20 mouse cellular contexts compared by ENCODE assay signal in genomic region chr7:49052871-49053618, GRCm38 (mm10).
DNase-seq lines count a peak whose midpoint lies in the region; ATAC-seq lines count a peak whose summit lies in the region.
"Had no signal": no experiment of that assay in that cellular context is flagged by ENCODE, and none has a peak within 500 bp of the region (broad histone marks: within the 10 kb centered on the region; RNA-seq: fewer than 3 reads in every experiment).

No protein-coding gene starts in this region.

- H3K4me1 ChIP-seq in embryonic facial prominence, embryonic 10.5 days: peaks cover 34% of the 10 kb centered on the region
- H3K4me1 ChIP-seq in hindbrain, embryonic 13.5 days (replicated peaks): peaks cover 75% of the 10 kb centered on the region
- peaks cover 64% of the 10 kb centered on the region for H3K4me1 ChIP-seq in neural tube, embryonic 12.5 days

- H3K27me3 ChIP-seq in embryonic facial prominence, embryonic 10.5 days (replicated peaks; ENCODE audit: low read depth, poor library complexity, severe bottlenecking): peaks cover 25% of the 10 kb centered on the region; the same call in 1 of the 2 replicates
- no peaks in the 10 kb centered on the region for H3K27me3 ChIP-seq in hindbrain, embryonic 13.5 days
- no peaks in the 10 kb centered on the region for H3K27me3 ChIP-seq in neural tube, embryonic 12.5 days (replicated peaks)
- H3K27me3 ChIP-seq: heart, embryonic 12.5 days had no signal

- H3K9ac ChIP-seq in hindbrain, embryonic 13.5 days: peak overlapping the region; percentile 24; the same call in 1 of the 2 replicates
- H3K9ac ChIP-seq in neural tube, embryonic 12.5 days: no peak overlapping the region
- H3K9ac ChIP-seq: embryonic facial prominence, embryonic 13.5 days; heart, embryonic 12.5 days; limb, embryonic 15.5 days had no signal

- H3K36me3 ChIP-seq in embryonic facial prominence, embryonic 10.5 days (replicated peaks): no peaks in the 10 kb centered on the region
- H3K36me3 ChIP-seq in hindbrain, embryonic 13.5 days: no peaks in the 10 kb centered on the region
- H3K36me3 ChIP-seq in neural tube, embryonic 12.5 days: no peaks in the 10 kb centered on the region
- H3K36me3 ChIP-seq: embryonic facial prominence, embryonic 13.5 days; heart, embryonic 12.5 days; limb, embryonic 15.5 days had no signal

- ATAC-seq in hindbrain, embryonic 13.5 days (ENCODE audit: low FRiP score): peak; percentile 50
- ATAC-seq in neural tube, embryonic 12.5 days (ENCODE audit: low FRiP score, low read depth): peak; percentile 83
- ATAC-seq: intestine, postnatal 0 days had no signal

- peak overlapping the region; percentile 40; the same call in 1 of the 2 replicates for H3K27ac ChIP-seq in embryonic facial prominence, embryonic 10.5 days (replicated peaks)
- peak overlapping the region; percentile 19; the same call in 1 of the 2 replicates for H3K27ac ChIP-seq in hindbrain, embryonic 13.5 days
- no peak overlapping the region for H3K27ac ChIP-seq in neural tube, embryonic 12.5 days
- H3K27ac ChIP-seq: embryonic facial prominence, embryonic 13.5 days; limb, embryonic 15.5 days had no signal

- no peak overlapping the region for H3K4me3 ChIP-seq in embryonic facial prominence, embryonic 10.5 days
- H3K4me3 ChIP-seq in hindbrain, embryonic 13.5 days: no peak overlapping the region
- no peak overlapping the region for H3K4me3 ChIP-seq in neural tube, embryonic 12.5 days
- H3K4me3 ChIP-seq: embryonic facial prominence, embryonic 13.5 days; heart, embryonic 12.5 days; limb, embryonic 15.5 days had no signal

- peak; percentile 64 for DNase-seq in embryo, embryonic 10 days (ENCODE audit: low spot score)
- no peak for DNase-seq in embryo, embryonic 9.5 days (ENCODE audit: extremely low spot score)
- DNase-seq in embryonic facial prominence, embryonic 10.5 days (ENCODE audit: low spot score): no peak
- no peak for DNase-seq in adipocyte (ENCODE audit: low spot score)
- no peak for DNase-seq in gastrocnemius, postnatal 14 days
- DNase-seq in layer of hippocampus, adult 18-20 months (ENCODE audit: low spot score in 2 of 2): no peak
- DNase-seq: adrenal gland, postnatal 36 days; cerebellum, postnatal 10 days; gastrocnemius, postnatal 25 days; heart, postnatal 36 days; kidney, postnatal 25 days; lung, adult 18-20 months; right cerebral cortex, postnatal 4 days; thymus, adult 18-20 months had no signal

- H3K9me3 ChIP-seq in embryonic facial prominence, embryonic 10.5 days: no peaks in the 10 kb centered on the region
- no peaks in the 10 kb centered on the region for H3K9me3 ChIP-seq in hindbrain, embryonic 13.5 days
- H3K9me3 ChIP-seq in neural tube, embryonic 12.5 days: no peaks in the 10 kb centered on the region
- H3K9me3 ChIP-seq: embryonic facial prominence, embryonic 13.5 days; heart, embryonic 12.5 days; limb, embryonic 15.5 days had no signal

- WGBS in embryonic facial prominence, embryonic 10.5 days: 83% methylated on average over 9 of the region's 9 CpGs
- WGBS in hindbrain, embryonic 13.5 days: 35% methylated on average over 9 of the region's 9 CpGs
- 61% methylated on average over 9 of the region's 9 CpGs for WGBS in neural tube, embryonic 12.5 days

- H3K4me2 ChIP-seq in hindbrain, embryonic 13.5 days: peak overlapping the region; percentile 17; the same call in 1 of the 2 replicates
- no peak overlapping the region for H3K4me2 ChIP-seq in neural tube, embryonic 12.5 days (replicated peaks)
- H3K4me2 ChIP-seq: embryonic facial prominence, embryonic 13.5 days; heart, embryonic 12.5 days; limb, embryonic 15.5 days had no signal

- intact Hi-C loops in gastrocnemius, postnatal 14 days (cut with DNase I; ENCODE audit: low total_unique reads): no loop called here
